Mouse (Mus musculus) forebrain, embryonic 15.5 days (tissue): ENCODE results near the gene Agmo. TPM values are rescaled to one million over a fixed set of nuclear protein-coding genes. Genes with fewer than 3 reads are reported as not detected.

Experiments used
- ATAC-seq: fragments of 200-750 bp; cut with Nextera tagmentation; replicated peaks from 2 replicates; pipeline ENCODE4 v1.8.0; 2017; ENCODE audit warnings: mild to moderate bottlenecking, moderate TSS enrichment, moderate library complexity
- H3K27ac ChIP-seq: fragments of 300-500 bp; sonication (generic); replicated peaks from 2 replicates; pipeline ENCODE4 v1.5.1; 2015; ENCODE audit warnings: mild to moderate bottlenecking, inconsistent platforms
- H3K27me3 ChIP-seq: fragments of 300-500 bp; sonication (generic); 2 replicates; pipeline ENCODE4 v1.6.1; 2015; ENCODE audit warnings: inconsistent platforms
- H3K36me3 ChIP-seq: fragments of 300-500 bp; sonication (generic); 2 replicates; pipeline ENCODE4 v1.6.1; 2015; ENCODE audit warnings: mild to moderate bottlenecking, inconsistent platforms
- H3K4me1 ChIP-seq: fragments of 300-500 bp; sonication (generic); 2 replicates; pipeline ENCODE4 v1.6.1; 2015; ENCODE audit warnings: inconsistent platforms
- H3K4me2 ChIP-seq: fragments of 300-500 bp; sonication (generic); replicated peaks from 2 replicates; pipeline ENCODE4 v1.6.1; 2015; ENCODE audit warnings: mild to moderate bottlenecking, inconsistent platforms
- H3K4me3 ChIP-seq: fragments of 300-500 bp; sonication (generic); 2 replicates; pipeline ENCODE4 v1.5.1; 2015; ENCODE audit warnings: mild to moderate bottlenecking, inconsistent platforms
- H3K9ac ChIP-seq: fragments of 300-500 bp; sonication (generic); replicated peaks from 2 replicates; pipeline ENCODE4 v1.6.1; 2015; ENCODE audit warnings: mild to moderate bottlenecking, inconsistent platforms
- H3K9me3 ChIP-seq: fragments of 300-500 bp; sonication (generic); 2 replicates; pipeline ENCODE4 v1.6.1; 2016; ENCODE audit warnings: inconsistent platforms
- WGBS: fragments of 180-500 bp; shearing (Covaris S2); methylation state at CpG from one replicate; pipeline ENCODE4 v1.1.7; 2015; ENCODE audit warnings: mixed read lengths; 5-methylcytosine and 5-hydroxymethylcytosine counted together
- polyA plus RNA-seq: library from polyadenylated mRNA; unstranded; fragments of >200 nt; fragmentation: Nextera tagmentation; extraction: Ambion mirVana; gene quantifications from 2 replicates; pipeline ENCODE4 v1.2.1, GENCODE M21; 2015

Agmo gene
- polyA plus RNA-seq, 1 experiment from 2014 or later, result 0.24 TPM

DNA sequence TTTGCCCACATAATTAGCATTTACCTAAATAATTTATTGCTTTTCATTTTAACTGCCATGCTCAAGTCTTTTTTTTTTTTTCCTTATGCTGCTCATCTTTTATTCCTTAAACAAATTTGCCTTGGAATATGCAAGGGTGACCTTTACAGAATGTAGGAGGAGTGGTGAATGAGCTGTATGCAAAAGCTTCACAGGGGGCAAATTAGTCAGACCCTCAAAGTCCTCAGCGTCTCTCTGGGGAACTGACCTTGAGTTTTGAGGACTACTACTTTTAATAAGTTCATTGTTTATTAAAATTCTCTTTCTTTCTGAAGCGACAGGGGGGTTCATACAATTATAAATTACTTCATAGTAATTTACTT is 33.2 kb downstream of the Agmo start:
- H3K27ac ChIP-seq, result no peak overlapping the region
- WGBS, result 59% methylated on average over 2 of the region's 2 CpGs
- no peaks in the 10 kb centered on the region for H3K36me3 ChIP-seq
- no peak for ATAC-seq
- H3K9me3 ChIP-seq, result no peaks in the 10 kb centered on the region
- no peak overlapping the region for H3K9ac ChIP-seq
- H3K4me2 ChIP-seq, result no peak overlapping the region
- no peaks in the 10 kb centered on the region for H3K27me3 ChIP-seq
- H3K4me1 ChIP-seq, result no peaks in the 10 kb centered on the region
- H3K4me3 ChIP-seq, result no peak overlapping the region

GRCm38 (mm10) chr12:37306956-37307466 is 65.6 kb downstream of the Agmo start:
- no peaks in the 10 kb centered on the region for H3K27me3 ChIP-seq
- no peak overlapping the region for H3K4me3 ChIP-seq
- no peak overlapping the region for H3K4me2 ChIP-seq
- no peak overlapping the region for H3K9ac ChIP-seq
- no peaks in the 10 kb centered on the region for H3K9me3 ChIP-seq
- ATAC-seq, result no peak
- no peaks in the 10 kb centered on the region for H3K36me3 ChIP-seq
- no peak overlapping the region for H3K27ac ChIP-seq
- 70% methylated on average over 1 of the region's 1 CpGs for WGBS
- H3K4me1 ChIP-seq, result no peaks in the 10 kb centered on the region

GRCm38 (mm10) chr12:37310786-37311185 is 69.3 kb downstream of the Agmo start:
- Histone ChIP-seq H3K9me3 (no peaks in the 10 kb centered on the region), H3K4me1 (no peaks in the 10 kb centered on the region), H3K4me2 (no peak overlapping the region), H3K27me3 (no peaks in the 10 kb centered on the region), H3K27ac (no peak overlapping the region), H3K9ac (no peak overlapping the region), H3K36me3 (no peaks in the 10 kb centered on the region), H3K4me3 (no peak overlapping the region)
- 94% methylated on average over 1 of the region's 1 CpGs for WGBS
- no peak for ATAC-seq

- no peak overlapping the region for H3K4me3 ChIP-seq
- no peak overlapping the region for H3K27ac ChIP-seq
- WGBS, result 55% methylated on average over 3 of the region's 3 CpGs
- no peak for ATAC-seq
- no peaks in the 10 kb centered on the region for H3K4me1 ChIP-seq
- no peaks in the 10 kb centered on the region for H3K27me3 ChIP-seq
- no peak overlapping the region for H3K9ac ChIP-seq
- H3K4me2 ChIP-seq, result no peak overlapping the region
- no peaks in the 10 kb centered on the region for H3K36me3 ChIP-seq
- no peaks in the 10 kb centered on the region for H3K9me3 ChIP-seq
These were observed 81.4 kb downstream of the Agmo start for GRCm38 (mm10) chr12:37322860-37323259.

- Histone ChIP-seq H3K4me2 (no peak overlapping the region), H3K9me3 (no peaks in the 10 kb centered on the region), H3K4me1 (no peaks in the 10 kb centered on the region), H3K27ac (peak overlapping the region; percentile 48; the same call in 1 of the 2 replicates), H3K4me3 (no peak overlapping the region), H3K9ac (no peak overlapping the region), H3K27me3 (no peaks in the 10 kb centered on the region), H3K36me3 (no peaks in the 10 kb centered on the region)
- ATAC-seq, result peak; percentile 91
- 40% methylated on average over 5 of the region's 5 CpGs for WGBS
These were observed 93.5 kb downstream of the Agmo start for GRCm38 (mm10) chr12:37334987-37335386.

- Histone ChIP-seq H3K9ac (no peak overlapping the region), H3K9me3 (no peaks in the 10 kb centered on the region), H3K36me3 (no peaks in the 10 kb centered on the region), H3K4me1 (no peaks in the 10 kb centered on the region), H3K4me2 (no peak overlapping the region), H3K27ac (no peak overlapping the region), H3K4me3 (no peak overlapping the region), H3K27me3 (no peaks in the 10 kb centered on the region)
- 0 out of 2 replicates have a peak, but pooled peaks have one; percentile 32 for ATAC-seq
- 28% methylated on average over 5 of the region's 5 CpGs for WGBS
These were observed 102.8 kb downstream of the Agmo start for GRCm38 (mm10) chr12:37344225-37344624.

DNA sequence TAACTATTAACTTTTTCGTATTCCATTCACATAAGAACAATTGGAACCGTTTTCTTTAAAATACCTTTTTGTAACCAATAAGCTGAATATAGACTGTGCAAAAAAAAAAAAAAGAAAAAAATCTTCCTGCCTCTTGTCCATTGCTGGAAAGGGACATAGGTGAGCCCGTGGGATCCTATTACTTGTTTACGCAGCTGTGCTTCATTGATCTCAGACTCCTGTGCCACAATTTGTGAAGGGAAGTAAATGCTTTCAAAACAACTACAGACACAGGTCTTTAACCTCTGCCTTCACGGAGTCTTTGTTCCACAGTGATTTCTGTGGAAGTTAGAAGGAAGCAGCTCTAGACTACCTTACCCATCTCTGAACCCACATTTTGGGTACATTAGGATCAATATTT is 104.3 kb downstream of the Agmo start:
- ATAC-seq, result no peak
- Histone ChIP-seq H3K9ac (no peak overlapping the region), H3K4me2 (no peak overlapping the region), H3K4me1 (no peaks in the 10 kb centered on the region), H3K9me3 (no peaks in the 10 kb centered on the region), H3K27ac (no peak overlapping the region), H3K36me3 (no peaks in the 10 kb centered on the region), H3K4me3 (no peak overlapping the region), H3K27me3 (no peaks in the 10 kb centered on the region)
- WGBS, result 78% methylated on average over 5 of the region's 5 CpGs

- no peak overlapping the region for H3K4me3 ChIP-seq
- WGBS, result 84% methylated on average over 3 of the region's 3 CpGs
- no peaks in the 10 kb centered on the region for H3K9me3 ChIP-seq
- H3K27ac ChIP-seq, result no peak overlapping the region
- H3K9ac ChIP-seq, result no peak overlapping the region
- H3K27me3 ChIP-seq, result no peaks in the 10 kb centered on the region
- no peaks in the 10 kb centered on the region for H3K4me1 ChIP-seq
- H3K4me2 ChIP-seq, result no peak overlapping the region
- no peaks in the 10 kb centered on the region for H3K36me3 ChIP-seq
- ATAC-seq, result no peak
These were observed 150.9 kb downstream of the Agmo start for GRCm38 (mm10) chr12:37392316-37392715.

DNA sequence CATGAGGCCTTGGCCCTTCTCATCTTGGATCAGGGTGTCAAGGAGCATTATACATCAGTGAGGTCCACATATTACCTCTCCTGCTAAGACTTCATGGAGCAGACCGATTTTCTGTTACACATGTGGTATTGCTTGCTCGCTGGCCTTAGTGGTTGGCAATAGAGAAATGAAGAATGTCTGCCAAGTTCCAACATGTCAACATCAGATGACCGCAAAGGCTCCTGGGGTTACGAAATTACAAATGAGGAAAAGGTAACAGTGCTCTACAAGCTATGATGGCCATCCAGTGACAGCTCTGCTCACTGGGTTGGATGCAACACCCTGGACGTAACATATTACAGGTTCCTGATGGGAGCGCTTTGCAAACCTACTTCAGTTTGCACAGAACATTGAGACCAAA is 161.1 kb downstream of the Agmo start:
- H3K4me2 ChIP-seq, result no peak overlapping the region
- no peaks in the 10 kb centered on the region for H3K36me3 ChIP-seq
- H3K27me3 ChIP-seq, result no peaks in the 10 kb centered on the region
- no peak overlapping the region for H3K4me3 ChIP-seq
- no peaks in the 10 kb centered on the region for H3K4me1 ChIP-seq
- no peak for ATAC-seq
- H3K9ac ChIP-seq, result no peak overlapping the region
- no peaks in the 10 kb centered on the region for H3K9me3 ChIP-seq
- WGBS, result 96% methylated on average over 6 of the region's 6 CpGs
- no peak overlapping the region for H3K27ac ChIP-seq

- H3K9me3 ChIP-seq, result no peaks in the 10 kb centered on the region
- no peak overlapping the region for H3K27ac ChIP-seq
- H3K4me1 ChIP-seq, result no peaks in the 10 kb centered on the region
- no peak overlapping the region for H3K4me3 ChIP-seq
- no peak overlapping the region for H3K4me2 ChIP-seq
- H3K9ac ChIP-seq, result no peak overlapping the region
- ATAC-seq, result no peak
- no peaks in the 10 kb centered on the region for H3K36me3 ChIP-seq
- WGBS, result 94% methylated on average over 5 of the region's 5 CpGs
- no peaks in the 10 kb centered on the region for H3K27me3 ChIP-seq
These were observed 184.9 kb downstream of the Agmo start for GRCm38 (mm10) chr12:37426350-37426749.

- WGBS, result 60% methylated on average over 5 of the region's 5 CpGs
- H3K36me3 ChIP-seq, result no peaks in the 10 kb centered on the region
- H3K4me3 ChIP-seq, result no peak overlapping the region
- H3K27ac ChIP-seq, result no peak overlapping the region
- no peak overlapping the region for H3K9ac ChIP-seq
- H3K27me3 ChIP-seq, result no peaks in the 10 kb centered on the region
- no peaks in the 10 kb centered on the region for H3K9me3 ChIP-seq
- no peak for ATAC-seq
- H3K4me1 ChIP-seq, result no peaks in the 10 kb centered on the region
- no peak overlapping the region for H3K4me2 ChIP-seq
These were observed 185.3 kb downstream of the Agmo start for GRCm38 (mm10) chr12:37426750-37427149.

DNA sequence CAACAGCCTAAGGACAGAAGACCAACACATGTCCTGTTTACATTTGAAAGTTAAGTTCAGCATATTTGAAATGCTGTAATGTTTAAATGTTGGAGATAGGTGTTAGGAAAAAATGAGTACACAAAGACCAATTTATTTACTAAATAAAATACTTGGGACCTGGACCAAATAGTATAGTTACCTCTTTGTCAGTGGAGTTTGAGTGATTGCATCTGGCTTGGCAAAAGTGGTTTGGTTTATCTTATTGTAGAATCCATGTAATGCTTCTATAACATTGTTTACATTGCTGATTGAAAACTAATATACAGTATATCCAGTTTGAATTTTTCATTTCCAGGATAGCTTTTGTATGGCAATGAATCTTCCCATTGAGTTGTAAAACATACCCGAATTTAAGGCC is 193.0 kb downstream of the Agmo start:
- 69% methylated on average over 1 of the region's 1 CpGs for WGBS
- H3K9ac ChIP-seq, result no peak overlapping the region

DNA sequence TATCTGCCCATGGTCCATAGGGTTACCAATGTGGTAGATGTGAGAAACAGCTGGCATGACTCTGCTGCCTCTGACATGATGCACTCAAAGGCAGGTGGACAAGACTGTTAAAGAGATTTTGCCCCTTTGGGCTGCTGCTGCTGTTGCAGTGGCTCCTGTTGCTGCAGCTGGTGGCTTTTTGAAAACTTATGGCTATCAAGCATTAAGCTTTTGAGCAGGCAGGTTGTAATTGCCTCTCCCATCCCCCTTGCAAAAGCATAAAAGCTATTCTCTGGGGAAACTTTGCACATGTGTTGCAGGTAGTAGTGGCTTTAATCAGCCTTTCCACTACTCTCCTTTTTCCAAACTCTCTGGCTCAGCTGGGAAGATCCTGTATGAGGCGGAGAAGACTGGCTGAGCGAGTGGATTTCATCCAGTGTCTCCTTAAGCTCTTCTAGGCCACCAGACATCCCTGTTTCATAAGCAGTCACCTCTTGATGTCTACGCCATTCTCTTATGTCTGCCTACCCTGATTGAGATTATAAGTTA is 201.1 kb downstream of the Agmo start:
- H3K4me3 ChIP-seq, result no peak overlapping the region
- WGBS, result 94% methylated on average over 3 of the region's 3 CpGs
- no peak overlapping the region for H3K9ac ChIP-seq
- no peak overlapping the region for H3K4me2 ChIP-seq
- H3K27me3 ChIP-seq, result no peaks in the 10 kb centered on the region
- no peaks in the 10 kb centered on the region for H3K36me3 ChIP-seq
- H3K4me1 ChIP-seq, result 0 out of 2 replicates have a peak, but pooled peaks cover 4% of the 10 kb centered on the region
- ATAC-seq, result no peak
- H3K9me3 ChIP-seq, result no peaks in the 10 kb centered on the region
- no peak overlapping the region for H3K27ac ChIP-seq

More for the DNA sequence above, 193.0 kb downstream of the Agmo start:
- H3K9me3 ChIP-seq, result no peaks in the 10 kb centered on the region
- no peaks in the 10 kb centered on the region for H3K4me1 ChIP-seq
- no peak overlapping the region for H3K27ac ChIP-seq
- no peak overlapping the region for H3K4me2 ChIP-seq
- no peak overlapping the region for H3K4me3 ChIP-seq
- no peak for ATAC-seq
- H3K36me3 ChIP-seq, result no peaks in the 10 kb centered on the region
- H3K27me3 ChIP-seq, result no peaks in the 10 kb centered on the region
